Mouse (Mus musculus) forebrain, embryonic 16.5 days (tissue): Measurements from ENCODE around the gene Cntfr. TPM values are rescaled to one million over a fixed set of nuclear protein-coding genes. Genes with fewer than 3 reads are reported as not detected.
"Not testable (repeated sequence)": the region's sequence is repeated elsewhere in the genome, so short reads cannot be mapped to it uniquely, and the experiment has no call there.

Experiments
- ATAC-seq: fragments of 200-750 bp; cut with Nextera tagmentation; 2 replicates; pipeline ENCODE4 v1.8.0; 2017; ENCODE audit warnings: mild to moderate bottlenecking, moderate library complexity
- H3K27ac ChIP-seq: fragments of 300-500 bp; sonication (generic); 2 replicates; pipeline ENCODE4 v1.5.1; 2014; ENCODE audit warnings: low read length, control low read depth
- H3K27me3 ChIP-seq: fragments of 300-500 bp; sonication (generic); replicated peaks from 2 replicates; pipeline ENCODE4 v1.6.1; 2014; ENCODE audit warnings: low read length; ENCODE audit not compliant: control insufficient read depth, insufficient read depth
- H3K36me3 ChIP-seq: fragments of 300-500 bp; sonication (generic); 2 replicates; pipeline ENCODE4 v1.6.1; 2014; ENCODE audit not compliant: control insufficient read depth, insufficient read depth
- H3K4me1 ChIP-seq: fragments of 300-500 bp; sonication (generic); replicated peaks from 2 replicates; pipeline ENCODE4 v1.6.1; 2014; ENCODE audit warnings: low read length; ENCODE audit not compliant: control insufficient read depth, insufficient read depth
- H3K4me2 ChIP-seq: fragments of 300-500 bp; sonication (generic); 2 replicates; pipeline ENCODE4 v1.6.1; 2014; ENCODE audit warnings: mild to moderate bottlenecking, low read length, control low read depth
- H3K4me3 ChIP-seq: fragments of 300-500 bp; sonication (generic); replicated peaks from 2 replicates; pipeline ENCODE4 v1.5.1; 2014; ENCODE audit warnings: mild to moderate bottlenecking, low read length, control low read depth
- H3K9ac ChIP-seq: fragments of 300-500 bp; sonication (generic); replicated peaks from 2 replicates; pipeline ENCODE4 v1.6.1; 2014; ENCODE audit warnings: low read depth, low read length, control low read depth
- H3K9me3 ChIP-seq: fragments of 300-500 bp; sonication (generic); 2 replicates; pipeline ENCODE4 v1.6.1; 2016; ENCODE audit warnings: low read length; ENCODE audit not compliant: control insufficient read depth
- WGBS: fragments of 180-500 bp; shearing (Covaris S2); extraction: QIAGEN DNeasy Blood & Tissue Kit; methylation state at CpG from one replicate; pipeline ENCODE4 v1.1.7; 2014; 5-methylcytosine and 5-hydroxymethylcytosine counted together
- polyA plus RNA-seq: library from polyadenylated mRNA; unstranded; fragments of >200 nt; fragmentation: Nextera tagmentation; extraction: Ambion mirVana; gene quantifications from 2 replicates; pipeline ENCODE4 v1.2.1, GENCODE M21; 2015

Gene Cntfr
- polyA plus RNA-seq, 1 experiment from 2014 or later: 16.7 TPM

GRCm38 (mm10) chr4:41700224-41700623, 3.3 kb upstream of the Cntfr start:
- WGBS: 66% methylated on average over 2 of the region's 8 CpGs
- H3K27ac ChIP-seq, H3K36me3 ChIP-seq, H3K4me3 ChIP-seq, H3K9ac ChIP-seq, ATAC-seq, H3K27me3 ChIP-seq, H3K9me3 ChIP-seq, H3K4me2 ChIP-seq, H3K4me1 ChIP-seq: not testable (repeated sequence)

GRCm38 (mm10) chr4:41699783-41700182, 2.9 kb upstream of the Cntfr start, which contains the start of gene Il11ra1:
TSS of gene Il11ra1 (plus strand) at chr4:41699989.
- H3K36me3 ChIP-seq, H3K4me2 ChIP-seq: not testable (repeated sequence)
- 93% methylated on average over 9 of the region's 10 CpGs for WGBS

GRCm38 (mm10) chr4:41698421-41699016, 1.6 kb upstream of the Cntfr start:
- H3K36me3 ChIP-seq, H3K27me3 ChIP-seq, H3K27ac ChIP-seq, H3K4me1 ChIP-seq, H3K4me2 ChIP-seq, ATAC-seq, H3K4me3 ChIP-seq, H3K9ac ChIP-seq, H3K9me3 ChIP-seq: not testable (repeated sequence)
- 5% methylated on average over 20 of the region's 32 CpGs for WGBS

More at GRCm38 (mm10) chr4:41699783-41700182, 2.9 kb upstream of the Cntfr start, which contains the start of gene Il11ra1:
- not testable (repeated sequence) for H3K27me3 ChIP-seq, H3K4me1 ChIP-seq, ATAC-seq, H3K4me3 ChIP-seq, H3K9me3 ChIP-seq, H3K9ac ChIP-seq, H3K27ac ChIP-seq

- ATAC-seq, H3K4me2 ChIP-seq, H3K4me3 ChIP-seq, H3K9me3 ChIP-seq, H3K36me3 ChIP-seq, H3K9ac ChIP-seq, H3K27me3 ChIP-seq, H3K27ac ChIP-seq, H3K4me1 ChIP-seq: not testable (repeated sequence)
- 16% methylated on average over 12 of the region's 15 CpGs for WGBS
Observed at GRCm38 (mm10) chr4:41696452-41696851, 437 bp downstream of the Cntfr start.

- H3K9me3 ChIP-seq, H3K36me3 ChIP-seq, H3K9ac ChIP-seq, H3K27ac ChIP-seq, H3K27me3 ChIP-seq, H3K4me1 ChIP-seq, ATAC-seq: not testable (repeated sequence)
- 4% methylated on average over 12 of the region's 38 CpGs for WGBS
- peak overlapping the region; percentile 25; the same call in 1 of the 2 replicates for H3K4me2 ChIP-seq
- peak overlapping the region; percentile 25; the same call in 1 of the 2 replicates for H3K4me3 ChIP-seq
Observed at GRCm38 (mm10) chr4:41695800-41696199, 1.1 kb downstream of the Cntfr start.

- not testable (repeated sequence) for H3K4me1 ChIP-seq, H3K36me3 ChIP-seq, ATAC-seq, H3K9me3 ChIP-seq, H3K27ac ChIP-seq, H3K9ac ChIP-seq, H3K27me3 ChIP-seq, H3K4me3 ChIP-seq
- 3% methylated on average over 4 of the region's 4 CpGs for WGBS
- H3K4me2 ChIP-seq: peak overlapping the region; percentile 11; the same call in 1 of the 2 replicates
Observed at GRCm38 (mm10) chr4:41693511-41693910, 3.4 kb downstream of the Cntfr start.

- no CpG with 5 or more reads among the region's 4 CpGs for WGBS
- H3K9ac ChIP-seq, H3K36me3 ChIP-seq, ATAC-seq, H3K27me3 ChIP-seq, H3K27ac ChIP-seq, H3K4me3 ChIP-seq, H3K4me1 ChIP-seq, H3K4me2 ChIP-seq, H3K9me3 ChIP-seq: not testable (repeated sequence)
Observed at GRCm38 (mm10) chr4:41690014-41690413, 6.9 kb downstream of the Cntfr start.

GRCm38 (mm10) chr4:41688562-41688961, 8.3 kb downstream of the Cntfr start:
- ATAC-seq, H3K36me3 ChIP-seq, H3K27me3 ChIP-seq, H3K9ac ChIP-seq, H3K4me3 ChIP-seq, H3K4me1 ChIP-seq, H3K4me2 ChIP-seq, H3K9me3 ChIP-seq, H3K27ac ChIP-seq: not testable (repeated sequence)
- WGBS: 16% methylated on average over 1 of the region's 1 CpGs

GRCm38 (mm10) chr4:41685882-41686492, 10.9 kb downstream of the Cntfr start:
- not testable (repeated sequence) for H3K4me3 ChIP-seq, H3K4me2 ChIP-seq, H3K36me3 ChIP-seq, H3K27ac ChIP-seq, H3K9ac ChIP-seq, H3K27me3 ChIP-seq, H3K9me3 ChIP-seq
- ATAC-seq: peak; percentile 13
- WGBS: 11% methylated on average over 9 of the region's 10 CpGs
- H3K4me1 ChIP-seq: peaks cover 23% of the 10 kb centered on the region
